Mouse (Mus musculus) brain, adult 2 months (tissue): ENCODE measurements around the gene Tmem183a.

Experiments used
- DNase-seq: peaks from one replicate; pipeline ENCODE4 v3.0.0; 2011; ENCODE audit warnings: low read depth, low spot score

The Tmem183a gene

GRCm38 (mm10) chr1:134361857-134362212 is at the start of gene Tmem183a:
TSS of gene Tmem183a (minus strand) at chr1:134361979.
- DNase-seq, result peak; percentile 98

- no peak for DNase-seq
These were observed 46.3 kb upstream of the Tmem183a start for GRCm38 (mm10) chr1:134408080-134408479.

- no peak for DNase-seq
These were observed 44.6 kb upstream of the Tmem183a start for GRCm38 (mm10) chr1:134406414-134406771.

- peak; percentile 82 for DNase-seq
These were observed 44.0 kb upstream of the Tmem183a start, which contains the start of gene Cyb5r1 for GRCm38 (mm10) chr1:134405509-134406413. TSS of gene Cyb5r1 (plus strand) at chr1:134405559.

GRCm38 (mm10) chr1:134399735-134400134 is 38.0 kb upstream of the Tmem183a start:
- DNase-seq, result no peak

- DNase-seq, result no peak
These were observed 36.4 kb upstream of the Tmem183a start for GRCm38 (mm10) chr1:134398210-134398609.

- DNase-seq, result no peak
These were observed 32.0 kb upstream of the Tmem183a start for GRCm38 (mm10) chr1:134393827-134394226.

- no peak for DNase-seq
These were observed 23.9 kb upstream of the Tmem183a start, which contains the start of gene 4933406M09Rik for GRCm38 (mm10) chr1:134385666-134386065. TSS of gene 4933406M09Rik (plus strand) at chr1:134385940.

- no peak for DNase-seq
These were observed 23.4 kb upstream of the Tmem183a start for GRCm38 (mm10) chr1:134385176-134385575.

GRCm38 (mm10) chr1:134384581-134384980 is 22.8 kb upstream of the Tmem183a start:
- no peak for DNase-seq

GRCm38 (mm10) chr1:134381795-134382625 is 20.2 kb upstream of the Tmem183a start:
- DNase-seq, result peak; percentile 77

GRCm38 (mm10) chr1:134381051-134381450 is 19.3 kb upstream of the Tmem183a start:
- no peak for DNase-seq

- DNase-seq, result no peak
These were observed 12.3 kb upstream of the Tmem183a start for GRCm38 (mm10) chr1:134374124-134374523.

- DNase-seq, result peak; percentile 66
These were observed 7.1 kb upstream of the Tmem183a start for GRCm38 (mm10) chr1:134368777-134369337.

- DNase-seq, result no peak
These were observed 3.7 kb upstream of the Tmem183a start for GRCm38 (mm10) chr1:134365491-134365890.

GRCm38 (mm10) chr1:134363194-134363593 is 1.4 kb upstream of the Tmem183a start:
- no peak for DNase-seq

- peak; percentile 11 for DNase-seq
These were observed 453 bp downstream of the Tmem183a start for GRCm38 (mm10) chr1:134361195-134361856.

- no peak for DNase-seq
These were observed 1.1 kb downstream of the Tmem183a start for GRCm38 (mm10) chr1:134360656-134361055.

- no peak for DNase-seq
These were observed 4.3 kb downstream of the Tmem183a start for GRCm38 (mm10) chr1:134357461-134357860.

GRCm38 (mm10) chr1:134353326-134353725 is 8.5 kb downstream of the Tmem183a start:
- no peak for DNase-seq

GRCm38 (mm10) chr1:134347791-134348190 is 14.0 kb downstream of the Tmem183a start:
- no peak for DNase-seq
